Mouse (Mus musculus): ENCODE results near the gene Tubb2a.

Gene Tubb2a

DNA sequence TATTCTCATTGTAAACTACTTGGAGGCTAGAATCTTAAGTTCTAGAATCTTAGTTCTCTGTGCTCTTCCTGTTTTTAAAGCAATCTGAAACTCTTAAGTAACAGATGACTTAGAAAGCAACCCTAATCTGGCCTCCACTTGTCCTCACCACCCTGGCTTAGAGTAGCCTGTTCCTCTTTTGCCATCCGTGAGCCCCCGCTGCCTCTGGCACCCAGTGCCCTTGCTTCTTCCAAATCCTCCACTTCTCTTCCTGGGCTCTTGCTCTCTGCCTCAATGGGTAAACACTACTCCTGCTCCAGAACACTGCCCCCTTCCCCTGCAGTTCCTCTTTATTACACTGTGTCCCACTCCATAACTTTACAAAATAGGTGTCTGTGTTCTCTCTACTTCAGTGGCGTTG, 26.1 kb downstream of the Tubb2a start:
- DNase-seq (ENCODE audit: low read depth), result no peak

DNA sequence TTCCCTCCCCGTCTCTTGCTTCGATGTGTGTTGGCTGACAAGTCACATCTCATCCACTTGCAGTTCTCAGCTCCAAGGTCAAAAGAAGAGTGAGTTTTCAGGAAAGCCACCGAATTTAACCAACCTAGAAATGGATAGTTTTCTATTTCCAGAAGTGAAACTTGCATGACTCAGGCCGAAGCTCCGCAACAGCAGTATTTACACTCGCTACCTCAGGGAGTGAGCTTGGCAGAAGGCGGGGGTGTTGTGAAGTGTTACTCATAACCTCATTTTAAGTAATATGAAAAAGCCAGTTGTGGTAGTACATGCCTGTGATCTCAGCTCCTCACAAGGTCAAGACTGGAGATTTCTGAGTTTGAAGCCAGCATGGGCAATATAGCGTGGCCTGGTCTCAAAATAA, 27.3 kb downstream of the Tubb2a start:
- DNase-seq (ENCODE audit: low read depth), result no peak

DNA sequence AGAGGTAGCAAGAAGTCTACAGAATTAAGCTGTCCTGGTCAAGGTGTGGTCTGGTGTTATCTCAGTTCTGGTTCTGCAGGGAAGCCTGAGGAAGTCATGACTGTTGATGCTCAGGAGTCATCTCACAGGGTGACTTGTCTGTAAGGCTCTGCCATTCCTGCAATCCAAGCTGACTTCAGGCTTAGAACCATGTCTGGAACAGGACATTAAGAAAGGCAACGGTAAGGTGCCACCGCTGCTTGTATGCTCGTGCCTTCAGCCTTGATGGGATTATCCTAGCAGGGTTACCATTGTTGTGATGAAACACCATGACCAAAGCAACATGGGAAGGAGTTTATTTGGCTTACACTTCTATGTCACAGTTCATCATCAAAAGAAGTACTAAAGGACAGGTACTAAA, 30.3 kb downstream of the Tubb2a start:
- DNase-seq (ENCODE audit: low read depth), result no peak

DNA sequence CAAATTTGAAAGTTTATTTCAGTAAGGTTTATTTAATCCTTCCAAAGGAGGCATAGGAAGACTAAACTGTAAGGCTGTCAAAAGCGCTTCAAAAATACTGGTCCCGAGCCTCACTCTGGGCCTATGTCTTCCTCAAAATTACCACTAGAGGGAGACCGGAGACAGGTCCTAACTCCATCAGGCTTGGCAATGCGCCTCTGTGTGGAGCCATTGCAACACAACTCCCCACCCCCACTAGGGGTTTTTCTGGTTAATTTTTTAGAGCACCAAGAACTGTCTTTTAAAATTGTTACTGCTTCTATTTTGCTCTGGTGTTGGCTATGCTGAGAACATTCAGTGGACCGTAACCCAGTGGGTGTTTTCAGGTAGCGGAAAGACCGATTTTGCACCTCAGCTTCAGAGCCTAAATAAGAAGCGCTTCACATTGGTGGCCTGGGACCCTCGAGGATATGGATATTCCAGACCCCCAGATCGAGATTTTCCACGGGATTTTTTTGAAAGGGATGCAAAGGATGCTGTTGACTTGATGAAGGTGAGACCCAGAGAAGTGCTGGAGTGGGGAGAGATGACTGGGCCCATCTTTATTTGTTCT, 31.3 kb downstream of the Tubb2a start:
- peak; percentile 64 for DNase-seq (ENCODE audit: low read depth)

DNA sequence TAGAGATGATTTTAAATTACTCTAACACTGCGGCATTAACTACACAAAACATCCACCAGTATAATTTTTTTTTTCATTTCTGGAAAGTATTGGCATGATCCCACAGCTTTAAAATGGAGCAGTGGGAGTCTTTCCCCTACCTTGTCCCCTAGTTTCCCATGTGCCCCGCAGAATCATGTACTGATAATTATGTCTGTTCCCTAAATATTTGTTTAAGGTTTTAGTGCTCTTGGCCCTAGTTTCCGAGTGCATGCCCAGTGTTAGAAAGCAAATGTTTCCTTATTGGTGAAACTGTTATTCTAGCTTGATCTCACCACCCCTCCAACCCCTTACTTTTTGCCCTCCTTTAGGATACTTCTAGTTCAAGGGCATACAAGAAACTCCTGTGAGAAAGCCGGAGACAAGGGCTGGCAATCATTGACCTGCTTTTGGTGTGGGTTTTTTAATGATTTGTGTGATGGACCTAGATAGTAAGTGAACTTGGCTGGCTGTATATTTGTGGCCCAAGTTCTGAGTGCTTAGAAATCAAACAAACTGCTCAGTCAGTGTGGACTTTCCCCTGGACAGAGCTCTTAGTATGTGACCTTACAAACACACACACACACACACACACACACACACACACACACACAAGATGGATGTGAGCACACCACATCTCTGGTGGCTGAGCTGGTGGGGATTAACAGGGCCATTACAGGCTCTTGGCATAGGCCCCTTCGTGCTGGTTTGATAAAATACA, 32.1 kb downstream of the Tubb2a start:
- no peak for DNase-seq (ENCODE audit: low read depth)

DNA sequence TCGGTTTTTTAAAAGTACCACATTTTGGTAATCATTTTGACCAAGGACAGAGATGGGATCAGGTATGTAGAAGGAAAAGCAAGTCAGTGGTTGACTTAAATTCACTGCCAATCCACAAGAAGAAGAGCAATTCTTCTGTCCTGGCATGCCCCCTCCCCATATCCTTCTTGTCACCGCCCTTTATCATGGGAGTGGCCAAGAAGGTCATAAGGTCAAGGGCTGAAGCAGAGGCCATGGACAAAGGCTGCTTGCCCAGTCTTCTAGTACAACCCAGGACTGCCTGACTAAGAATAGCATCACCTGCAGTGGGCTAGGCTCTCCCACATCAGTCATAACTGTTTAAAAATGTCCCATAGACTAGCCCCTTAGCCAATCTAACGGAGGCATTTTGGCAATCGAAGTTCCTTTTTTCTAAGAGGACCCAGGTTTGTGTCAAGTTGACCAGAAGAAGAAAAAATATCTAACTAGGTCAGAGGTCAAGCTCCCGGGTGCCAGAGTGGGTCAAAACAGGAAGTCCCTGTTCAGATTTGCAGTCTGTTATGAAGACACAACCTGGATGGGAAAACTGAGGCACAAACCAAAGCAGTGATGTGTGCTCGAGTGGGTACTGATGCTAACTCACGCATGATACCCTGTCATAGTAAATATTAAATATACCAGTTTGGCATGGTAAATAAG, 34.0 kb downstream of the Tubb2a start:
- no peak for DNase-seq (ENCODE audit: low read depth)

DNA sequence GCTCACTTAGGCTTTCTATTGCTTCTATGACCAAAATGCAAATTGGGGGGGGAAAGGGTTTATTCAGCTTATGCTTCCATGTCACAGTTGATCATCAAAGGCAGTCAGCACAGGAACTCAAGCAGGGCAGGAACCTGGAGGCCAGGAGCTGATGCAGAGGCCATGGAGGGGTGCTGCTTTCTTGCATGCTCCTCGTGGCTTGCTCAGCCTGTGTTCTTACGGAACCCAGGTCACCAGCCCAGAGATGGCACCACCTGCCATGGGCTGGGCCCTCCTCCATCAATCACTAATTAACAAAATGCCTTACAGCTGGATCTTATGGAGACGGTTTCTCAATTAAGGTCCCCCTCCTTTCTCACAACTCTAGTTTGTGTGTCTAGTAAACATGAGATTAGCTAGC, 37.7 kb downstream of the Tubb2a start:
- DNase-seq (ENCODE audit: low read depth), result no peak

DNA sequence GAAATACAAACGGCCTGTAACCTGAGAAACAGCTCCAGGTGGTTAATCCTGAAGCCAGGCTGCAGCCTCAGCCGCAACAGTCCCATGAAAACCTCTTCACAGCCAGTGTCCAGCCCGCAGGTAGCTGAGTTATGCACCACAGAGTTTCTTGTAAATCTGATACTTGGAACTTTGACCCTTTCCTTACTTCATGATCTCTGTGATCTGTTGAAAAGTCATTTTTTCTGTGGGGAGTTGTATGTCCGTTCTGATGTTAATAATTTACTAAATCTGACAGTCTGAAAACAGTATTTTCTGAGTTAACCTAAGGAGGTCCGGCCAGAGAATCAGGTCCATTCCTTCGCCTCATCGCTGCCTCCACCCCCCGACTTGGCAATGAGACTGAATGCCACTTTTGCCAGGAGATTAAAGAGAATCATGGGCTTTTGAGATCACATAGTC, 38.9 kb downstream of the Tubb2a start:
- no peak for DNase-seq (ENCODE audit: low read depth)

DNA sequence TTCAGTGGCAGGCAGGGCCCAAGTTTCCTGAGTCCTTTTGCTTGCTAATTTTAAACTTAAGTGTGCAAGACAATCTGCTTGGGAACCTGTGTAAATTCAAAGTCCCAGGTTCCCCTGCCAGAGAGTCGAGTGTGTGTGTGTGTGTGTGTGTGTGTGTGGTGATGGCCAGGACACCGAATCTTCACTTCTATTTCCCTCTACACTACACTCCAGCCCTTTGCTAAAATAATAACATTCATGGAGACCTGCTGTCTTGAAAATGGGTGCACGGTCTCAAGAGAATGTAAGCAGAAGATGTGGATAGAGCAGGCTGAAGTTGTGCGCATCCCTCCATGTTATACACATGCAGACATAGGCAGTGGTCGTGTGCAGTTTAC, 39.8 kb downstream of the Tubb2a start:
- DNase-seq (ENCODE audit: low read depth), result peak; percentile 19

DNA sequence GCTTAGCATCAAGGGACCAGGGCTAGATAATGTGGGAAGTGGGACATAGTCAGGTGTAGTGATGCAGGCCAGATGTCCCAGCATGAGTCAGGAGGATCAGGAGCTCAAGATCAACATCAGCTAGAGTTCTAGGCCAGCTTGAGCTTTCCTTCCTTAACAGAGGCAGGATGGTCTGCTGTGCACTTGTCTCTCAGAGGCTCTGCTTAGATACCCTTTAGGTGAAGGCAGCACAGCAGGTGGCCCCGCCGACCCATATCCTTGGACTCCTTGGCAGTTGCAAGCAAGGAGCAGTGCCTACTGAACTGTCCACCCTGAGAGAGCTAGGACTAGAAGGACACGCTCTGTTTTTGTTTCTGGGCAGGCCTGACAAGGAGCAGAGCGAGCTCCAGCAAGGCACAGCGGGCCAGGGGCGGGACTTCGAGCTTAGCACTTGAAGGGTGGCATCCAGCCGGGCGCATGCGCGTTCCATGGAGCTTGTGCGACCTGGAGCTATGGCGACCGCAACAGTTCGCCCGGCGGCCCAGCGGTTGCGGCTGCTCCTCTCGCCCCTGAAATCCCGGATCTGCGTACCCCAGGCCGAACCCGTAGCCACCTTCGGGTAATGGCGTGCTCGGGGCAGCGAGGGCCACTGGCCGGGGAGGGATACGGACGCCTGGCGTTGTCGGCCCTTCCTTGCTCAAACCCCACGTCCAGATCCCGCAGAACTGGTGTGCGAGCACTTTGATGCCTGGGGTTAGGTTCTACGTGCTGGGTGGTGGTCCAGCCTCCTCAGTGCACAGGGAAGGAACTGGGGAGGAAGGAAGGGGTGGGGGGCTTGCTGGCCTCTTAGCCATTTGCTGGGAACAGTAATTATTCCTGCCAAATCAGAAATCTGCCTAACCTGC, 40.4 kb downstream of the Tubb2a start, which contains the start of gene Bphl:
Gene Bphl (plus strand): TSS at position 426 of the 884 bp plus-strand sequence.
- DNase-seq (ENCODE audit: low read depth), result peak; percentile 90

DNA sequence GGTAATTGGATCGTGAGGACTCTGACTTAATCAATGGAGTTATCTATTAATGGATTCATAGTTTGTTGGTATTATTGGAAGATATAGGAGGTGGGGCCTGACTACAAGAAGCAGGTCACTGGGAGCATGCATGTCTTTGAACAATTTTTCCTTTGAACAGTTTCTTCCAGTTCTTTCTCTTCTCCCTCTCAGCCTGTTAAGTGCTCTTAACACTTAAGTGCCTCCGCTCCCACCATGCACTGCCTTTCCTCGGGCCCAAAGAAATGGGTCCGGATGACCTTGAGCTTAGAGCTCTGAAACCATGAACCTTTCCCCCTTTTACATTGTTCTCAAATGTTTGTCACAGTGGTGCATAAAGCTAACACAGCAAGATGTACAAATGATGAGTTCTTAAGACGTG, 41.1 kb downstream of the Tubb2a start:
- no peak for DNase-seq (ENCODE audit: low read depth)

DNA sequence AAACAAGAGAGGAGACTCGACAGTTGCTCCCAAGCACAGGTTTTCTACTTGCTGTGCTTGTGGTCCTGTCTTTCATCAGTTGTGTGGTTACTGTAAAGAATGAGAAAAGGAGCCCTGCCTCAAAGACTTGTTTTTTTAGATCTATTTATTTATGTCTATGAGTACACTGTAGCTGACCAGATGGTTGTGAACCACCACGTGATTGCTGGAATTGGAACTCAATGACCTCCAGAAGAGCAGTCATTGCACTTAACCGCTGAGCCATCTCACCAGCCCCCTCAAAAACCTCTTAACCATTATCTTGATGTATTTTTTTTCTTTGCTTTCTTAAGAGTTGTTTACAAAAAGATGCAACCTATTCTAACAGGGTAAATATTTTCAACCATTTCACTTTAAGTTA, 42.4 kb downstream of the Tubb2a start:
- no peak for DNase-seq (ENCODE audit: low read depth)

DNA sequence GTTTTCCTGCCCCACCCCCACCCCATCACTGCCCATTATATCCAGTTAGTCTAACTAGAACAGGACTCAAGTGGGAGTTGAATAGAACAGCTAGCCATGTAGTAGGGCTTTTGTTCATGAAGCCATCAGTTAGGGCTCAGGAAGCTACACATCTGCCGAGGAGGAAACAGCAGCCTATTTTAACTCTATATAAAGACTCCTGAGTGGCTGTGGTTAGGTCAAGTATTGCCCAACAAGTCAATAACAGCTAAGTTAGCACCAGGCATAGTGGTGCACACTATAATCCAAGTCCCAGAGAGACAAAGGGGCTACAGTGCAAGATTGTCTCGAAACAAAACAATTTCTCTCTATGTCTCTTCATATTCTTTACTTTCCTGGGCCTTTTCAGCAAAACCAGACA, 45.8 kb downstream of the Tubb2a start:
- DNase-seq (ENCODE audit: low read depth), result no peak

All from c-Kit-positive CD71-positive TER-119-negative erythroid progenitor cells, embryonic 14.5 days (primary cell).